Mouse (Mus musculus) spleen, adult 2 months (tissue): ENCODE measurements around the gene Usp4.

ENCODE experiments used
- CTCF ChIP-seq: fragments of 200-500 bp; IDR thresholded peaks from 2 replicates; pipeline ENCODE4 v1.5.1; 2011; ENCODE audit warnings: mild to moderate bottlenecking, inconsistent platforms; ENCODE audit not compliant: insufficient read depth, insufficient read length, insufficient replicate concordance; ENCODE audit errors: extremely low read depth
- POLR2A ChIP-seq: fragments of 200-500 bp; IDR thresholded peaks from 2 replicates; pipeline ENCODE4 v1.6.1; 2011; ENCODE audit warnings: low read depth, low read length, inconsistent platforms

- no peak for TF ChIP-seq CTCF
- TF ChIP-seq POLR2A = peak; percentile 93
Measured at GRCm38 (mm10) chr9:108305629-108306520, 41.8 kb upstream of the Usp4 start, which contains the start of the genes Rhoa and Tcta.
